Mouse (Mus musculus) heart, adult 18-20 months (tissue): ENCODE measurements around the gene Mtif3. TPM values are rescaled to one million over a fixed set of nuclear protein-coding genes. Genes with fewer than 3 reads are reported as not detected.
A peak's percentile ranks its signal among the peaks of the same experiment; 100 is the strongest.

Experiments used
- DNase-seq, 2 experiments: peaks; one replicate each; pipeline ENCODE4 v3.0.0; 2021 to 2022; ENCODE audit warnings: mixed read lengths in 1 of 2
- long read RNA-seq, 2 experiments: library from polyadenylated mRNA; stranded (forward); transcript quantifications; one replicate each; pipeline ENCODE4 v2.0.0; 2021
- total RNA-seq, 2 experiments: library from RNA; stranded (reverse); gene quantifications; 2 replicates each; pipeline ENCODE4 v1.2.3; 2021

Gene Mtif3
- 10 to 100 TPM; 26.8 to 29.4 TPM for total RNA-seq
- long read RNA-seq, experiment 1, full-length matches to known transcripts = 43 of 48 reads
- long read RNA-seq, experiment 1, partial matches to known transcripts = 1 of 48 reads
- long read RNA-seq, experiment 1, other reads (novel, unspliced or antisense) = 4 of 48 reads
- long read RNA-seq, experiment 2, full-length matches to known transcripts = 20 of 26 reads
- long read RNA-seq, experiment 2, partial matches to known transcripts = 1 of 26 reads
- long read RNA-seq, experiment 2, other reads (novel, unspliced or antisense) = 5 of 26 reads

DNA sequence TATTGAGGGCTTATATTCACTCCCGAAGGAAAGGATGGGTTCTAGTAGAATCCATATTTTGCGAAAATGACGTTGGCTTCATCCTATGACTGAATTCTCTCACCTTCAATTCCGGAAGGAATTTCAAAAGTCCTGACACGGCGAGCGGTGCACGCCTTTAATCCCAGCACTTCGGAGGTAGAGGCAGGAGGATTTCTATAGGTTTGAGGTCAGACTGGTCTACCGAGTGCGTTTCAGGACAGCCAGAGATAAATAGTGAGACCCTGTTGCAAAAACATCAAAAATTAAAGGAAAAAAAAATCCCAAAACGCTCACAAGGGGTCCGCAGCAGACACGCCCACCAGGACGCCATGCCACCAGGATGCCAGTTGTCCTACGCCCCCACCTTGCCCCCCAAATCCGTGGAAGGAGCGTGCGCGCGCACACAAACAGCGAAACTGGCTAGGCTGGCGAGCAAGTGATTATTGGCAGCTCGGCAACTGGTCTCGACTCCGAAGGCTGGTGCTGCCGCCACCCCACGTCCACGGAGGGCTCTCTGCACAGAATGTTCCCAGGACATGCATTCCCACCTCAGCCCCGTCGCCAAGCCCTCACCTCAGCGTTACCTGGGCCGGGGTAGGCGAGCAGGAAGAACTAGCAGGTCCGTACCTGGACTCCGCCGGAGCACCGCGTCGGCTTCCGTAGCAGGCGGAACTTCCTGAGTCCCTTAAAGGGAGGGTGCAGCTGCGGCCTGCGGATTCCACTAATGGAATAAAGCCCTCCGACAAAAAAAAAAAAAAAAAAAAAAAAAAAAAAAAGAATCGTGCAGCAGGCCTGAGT is at the start of gene Mtif3:
Gene Mtif3 (minus strand): TSS at position 683 of the 819 bp plus-strand sequence.
- peak; percentile 89 to 90 for DNase-seq

GRCm38 (mm10) chr5:147011333-147011732 is 47.7 kb upstream of the Mtif3 start:
- no peak for DNase-seq

- DNase-seq = no peak
These were observed 39.7 kb upstream of the Mtif3 start for GRCm38 (mm10) chr5:147003303-147003702.

DNA sequence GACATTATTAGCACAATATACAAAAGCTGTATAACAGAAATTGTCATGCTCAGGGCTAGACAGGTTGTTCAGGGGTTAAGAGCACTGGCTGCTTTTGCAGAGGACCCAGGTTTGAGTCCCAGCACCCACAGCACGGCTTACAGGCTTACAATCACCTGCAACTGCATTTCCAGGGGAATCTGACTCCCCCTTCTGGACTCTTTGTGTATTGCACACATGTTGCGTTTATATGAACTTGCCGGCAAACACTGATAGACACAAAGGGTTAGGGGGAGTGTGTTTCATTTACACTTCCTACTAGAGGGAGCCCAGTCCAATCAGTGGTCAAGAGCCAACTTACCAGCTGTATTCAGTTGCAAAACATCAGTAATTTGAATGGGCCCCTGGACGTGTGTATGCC is 37.7 kb upstream of the Mtif3 start:
- no peak for DNase-seq

DNA sequence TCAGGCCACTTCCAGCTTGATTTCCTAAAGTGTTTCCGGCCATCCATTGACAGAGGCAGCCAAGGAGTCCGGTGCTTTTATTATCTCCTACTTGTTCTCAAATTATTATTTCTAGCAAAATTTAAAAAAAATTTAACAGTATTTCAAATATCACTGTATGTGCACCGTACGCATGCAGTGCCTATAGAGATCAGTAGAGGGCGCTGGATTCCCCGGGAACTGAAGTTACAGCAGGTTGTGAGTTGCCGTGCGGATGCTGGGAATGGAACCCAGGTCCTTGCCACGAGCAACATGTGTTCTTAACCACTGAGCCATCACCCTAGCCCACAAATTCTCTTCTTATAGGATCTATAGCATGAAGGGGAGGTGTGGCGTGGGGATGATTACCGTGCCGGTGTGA is 35.2 kb upstream of the Mtif3 start:
- DNase-seq = no peak

DNA sequence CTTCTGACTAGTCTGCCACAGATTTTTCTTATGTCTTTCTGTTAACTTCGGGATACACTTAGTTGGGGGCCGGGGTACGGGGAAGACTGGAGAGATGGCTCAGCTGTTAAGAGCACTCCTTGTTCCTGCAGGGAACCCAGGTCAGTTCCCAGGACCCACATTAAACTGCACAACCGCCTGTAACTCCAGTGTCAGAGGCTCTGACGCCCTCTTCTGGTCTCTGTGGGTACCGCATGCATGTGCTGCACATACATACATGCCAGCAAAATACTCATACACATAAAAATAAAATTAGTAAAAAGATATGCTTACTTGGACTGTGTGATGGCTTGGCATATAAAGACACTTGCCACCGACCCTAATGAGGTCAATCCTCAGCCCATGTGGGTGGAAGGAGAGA is 33.2 kb upstream of the Mtif3 start:
- no peak for DNase-seq

GRCm38 (mm10) chr5:146994973-146995372 is 31.4 kb upstream of the Mtif3 start:
- no peak for DNase-seq

GRCm38 (mm10) chr5:146993509-146993908 is 29.9 kb upstream of the Mtif3 start:
- DNase-seq = peak; percentile 69 to 78

GRCm38 (mm10) chr5:146989051-146989450 is 25.5 kb upstream of the Mtif3 start:
- no peak for DNase-seq

DNA sequence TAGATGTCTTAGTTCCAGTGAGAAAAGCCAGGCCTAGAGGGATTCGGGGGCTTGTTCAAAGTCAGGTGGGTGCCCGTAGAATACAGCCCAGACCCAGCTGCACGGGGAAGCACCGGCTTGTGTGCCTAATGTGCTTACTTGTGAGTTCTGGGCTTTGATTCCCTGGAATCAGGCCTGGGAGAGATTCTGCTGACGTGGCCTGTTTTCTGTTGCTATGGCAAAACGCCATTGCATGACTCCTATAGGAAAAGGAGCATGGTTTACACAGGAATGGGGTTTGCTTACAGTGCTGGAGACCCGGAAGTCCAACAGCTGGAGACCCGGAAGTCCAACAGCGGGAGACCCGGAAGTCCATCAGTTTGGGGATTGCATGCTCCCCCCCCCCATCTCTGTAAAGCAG is 24.0 kb upstream of the Mtif3 start:
- no peak for DNase-seq

- no peak for DNase-seq
These were observed 22.3 kb upstream of the Mtif3 start for GRCm38 (mm10) chr5:146985725-146986433.

- peak; percentile 42 to 80 for DNase-seq
These were observed 19.6 kb upstream of the Mtif3 start for GRCm38 (mm10) chr5:146983216-146983615.

DNA sequence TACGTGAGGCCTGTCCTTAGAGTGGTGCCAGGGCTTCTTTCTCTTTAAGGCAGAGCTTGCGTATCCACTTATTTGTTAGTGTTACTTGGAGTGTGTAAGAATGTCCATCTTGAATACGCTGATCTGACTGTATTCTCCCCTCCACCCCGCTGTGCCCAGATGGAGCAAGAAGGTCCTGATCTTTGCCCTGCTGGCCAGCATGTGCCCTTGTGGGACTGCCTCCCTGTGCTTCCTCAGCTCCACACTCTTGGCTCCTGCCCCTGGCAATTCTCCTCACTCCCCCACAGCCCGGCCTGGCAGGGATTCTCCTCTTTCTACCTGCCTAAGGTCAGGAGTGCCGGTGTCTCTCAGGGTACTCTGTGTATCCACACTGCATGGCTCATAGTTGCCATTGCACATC is 17.8 kb upstream of the Mtif3 start:
- no peak for DNase-seq

DNA sequence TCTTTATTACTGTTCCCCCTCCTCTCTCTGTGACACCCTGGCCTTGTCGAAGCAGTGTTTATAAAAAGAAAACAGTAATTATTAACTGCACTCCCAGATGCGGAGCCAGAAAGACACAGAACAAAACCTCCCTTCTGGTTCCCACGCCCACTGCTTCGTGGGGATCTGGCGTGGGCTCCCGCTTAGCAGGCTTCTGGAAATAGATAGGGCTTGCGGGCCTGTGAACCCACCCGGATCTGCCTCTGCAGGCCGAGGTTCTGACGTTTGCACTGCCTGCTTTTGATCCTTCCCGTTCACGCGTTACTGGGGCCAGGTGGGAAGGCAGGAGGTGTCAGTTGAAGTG is 11.2 kb upstream of the Mtif3 start:
- no peak for DNase-seq

DNA sequence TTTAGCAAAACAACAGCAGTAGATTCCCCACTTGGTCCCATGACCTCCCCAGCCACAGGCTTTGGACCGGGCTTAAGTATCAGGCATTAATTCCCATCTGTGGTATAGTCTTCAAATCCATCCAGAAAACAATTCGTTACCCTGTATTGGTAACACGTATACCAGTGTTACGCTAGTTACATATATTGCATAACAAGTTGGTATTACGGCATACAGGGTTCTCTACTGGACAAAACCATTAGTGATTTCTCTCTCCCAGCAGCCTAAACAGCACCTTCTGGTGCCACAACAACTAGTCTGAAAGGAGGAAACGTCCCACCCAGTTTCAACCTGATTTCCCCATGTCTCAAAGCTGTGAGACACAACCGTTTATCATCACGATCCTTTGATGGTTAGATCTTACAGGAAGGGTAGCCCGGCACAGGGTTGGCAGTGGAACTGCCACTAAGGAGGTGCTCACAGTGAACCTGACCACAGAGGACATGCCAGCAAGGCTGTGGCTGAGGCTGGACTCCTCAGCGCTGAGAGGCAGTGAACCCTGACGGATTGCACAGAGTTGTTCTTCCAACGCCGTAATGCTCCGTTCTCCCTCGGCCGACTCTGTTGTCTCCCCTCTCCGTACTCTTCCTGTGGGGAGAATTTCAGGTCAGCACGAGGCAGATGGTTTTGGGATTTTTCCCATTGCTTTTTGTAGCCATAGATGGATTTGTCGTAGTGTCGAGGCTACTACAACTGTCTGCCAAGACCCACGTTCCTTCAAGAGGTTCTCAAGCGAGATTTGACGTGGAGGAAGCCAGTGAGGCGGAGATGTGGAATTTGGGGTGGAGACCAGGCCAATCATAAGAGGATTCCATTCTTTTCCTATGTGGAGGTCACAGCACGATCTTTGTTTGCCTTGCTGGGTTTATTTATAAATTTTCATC is 10.5 kb upstream of the Mtif3 start:
- no peak for DNase-seq

GRCm38 (mm10) chr5:146973353-146973752 is 9.8 kb upstream of the Mtif3 start:
- DNase-seq = no peak

GRCm38 (mm10) chr5:146971776-146972561 is 8.4 kb upstream of the Mtif3 start:
- DNase-seq = peak in 1 of 2 experiments; percentile 9

DNA sequence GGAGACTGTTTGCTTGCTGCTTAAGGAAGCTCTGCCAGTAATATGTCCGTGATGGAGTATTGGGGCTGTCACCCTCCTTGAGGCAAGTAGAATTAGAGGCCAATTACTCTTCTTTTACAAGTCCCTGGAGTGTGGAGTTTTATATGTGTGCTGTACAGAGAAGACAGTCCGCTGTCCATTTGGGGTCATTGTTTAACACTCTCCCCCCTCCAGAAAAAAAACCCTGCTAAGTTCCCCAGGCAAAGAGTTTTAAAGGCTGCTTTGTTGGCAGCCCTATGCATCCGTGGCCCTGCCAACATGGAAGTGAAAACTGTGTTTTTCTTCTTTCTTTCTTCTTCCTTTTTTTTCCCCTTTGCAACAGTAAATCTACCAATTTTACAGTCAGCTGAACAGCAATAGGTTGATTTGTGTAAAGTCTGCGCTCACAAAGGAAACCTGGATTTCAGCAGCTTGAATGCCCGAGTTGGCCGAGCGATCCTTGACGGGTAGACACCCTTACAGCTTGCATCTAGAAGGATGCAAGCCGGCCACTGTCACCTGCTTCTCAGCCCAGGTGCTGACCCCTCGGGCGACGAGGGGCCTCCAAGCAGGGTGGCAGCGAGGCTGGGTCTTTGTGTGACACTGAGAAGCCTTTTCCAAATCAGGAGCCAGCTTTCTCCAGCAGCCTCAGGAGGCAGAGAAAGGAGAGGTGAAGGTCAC is 5.2 kb upstream of the Mtif3 start:
- no peak for DNase-seq

GRCm38 (mm10) chr5:146963937-146964278 is 308 bp upstream of the Mtif3 start:
- no peak for DNase-seq

DNA sequence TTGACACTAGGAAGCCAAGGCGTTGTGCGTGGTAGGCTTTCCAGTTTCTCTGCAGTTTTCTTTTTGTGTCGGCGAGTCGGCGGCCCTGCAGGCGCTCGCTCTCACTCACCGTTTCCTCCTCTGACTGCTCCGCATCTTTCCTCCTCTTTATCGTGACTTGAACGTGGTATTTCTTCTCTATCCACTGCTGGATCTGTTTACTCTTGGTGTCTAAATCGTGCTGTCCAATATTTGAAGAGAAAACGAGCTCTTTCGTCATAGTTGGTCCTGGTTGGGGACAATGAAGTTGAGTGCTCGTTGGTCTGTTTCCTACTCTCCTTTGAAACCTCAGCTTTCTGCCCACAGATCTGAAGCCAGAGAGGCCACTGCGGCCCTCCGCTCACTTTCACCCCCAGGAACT is 6.9 kb downstream of the Mtif3 start:
- no peak for DNase-seq

DNA sequence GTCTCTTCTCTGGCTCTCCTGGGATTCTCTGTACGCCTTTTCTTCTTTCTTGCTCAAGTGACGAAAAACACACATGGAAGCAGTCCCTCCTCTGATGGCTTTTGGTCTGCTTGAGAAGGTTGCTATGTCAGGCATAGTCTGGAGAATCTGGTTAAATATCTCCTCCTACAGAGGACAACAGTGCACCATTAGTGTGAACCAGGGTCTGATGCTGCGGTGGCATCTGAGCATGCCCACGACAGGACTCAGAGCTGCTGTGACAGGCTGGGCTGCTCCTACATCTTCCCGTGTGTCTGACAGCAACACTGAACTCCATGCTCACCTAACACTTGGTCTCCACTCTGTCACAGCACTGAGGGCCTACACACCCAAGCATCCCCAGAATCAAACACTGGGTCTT is 7.9 kb downstream of the Mtif3 start:
- no peak for DNase-seq
